Mouse (Mus musculus) C2C12 (cell line): ENCODE data around the gene Ap1s3.

Experiments
- CEBPB ChIP-seq: IDR thresholded peaks from one replicate; pipeline ENCODE4 v1.6.1; 2011; ENCODE audit warnings: low read depth, mild to moderate bottlenecking, control low read depth, moderate library complexity
- CTCF ChIP-seq: IDR thresholded peaks from one replicate; pipeline ENCODE4 v1.5.1; 2011; ENCODE audit not compliant: control insufficient read depth, insufficient read depth, insufficient read length
- FOSL1 ChIP-seq: IDR thresholded peaks from one replicate; pipeline ENCODE4 v1.8.0; 2011; ENCODE audit warnings: mild to moderate bottlenecking, low read length; ENCODE audit not compliant: poor library complexity, insufficient read depth, severe bottlenecking
- MAX ChIP-seq: IDR thresholded peaks from one replicate; pipeline ENCODE4 v1.6.1; 2011; ENCODE audit warnings: mild to moderate bottlenecking, control low read depth
- MYOD1 ChIP-seq: IDR thresholded peaks from one replicate; pipeline ENCODE4 v1.6.1; 2011; ENCODE audit warnings: low read depth; ENCODE audit not compliant: control insufficient read depth, insufficient read length
- MYOG ChIP-seq: IDR thresholded peaks from one replicate; pipeline ENCODE4 v1.6.1; 2011; ENCODE audit not compliant: control insufficient read depth, insufficient read length; ENCODE audit errors: extremely low read depth
- USF1 ChIP-seq: IDR thresholded peaks from one replicate; pipeline ENCODE4 v1.6.1; 2011; ENCODE audit warnings: low read depth, mild to moderate bottlenecking, control low read depth, moderate library complexity

- TF ChIP-seq CTCF (no peak), MYOG (no peak), MAX (no peak), USF1 (no peak), MYOD1 (no peak), CEBPB (no peak), FOSL1 (no peak)
Measured at GRCm38 (mm10) chr1:79631521-79631920, 40.3 kb downstream of the Ap1s3 start.
